Mouse (Mus musculus) neural tube, embryonic 14.5 days (tissue): ENCODE measurements around the gene Msln. TPM values are rescaled to one million over a fixed set of nuclear protein-coding genes. Genes with fewer than 3 reads are reported as not detected.
A peak's percentile ranks its signal among the peaks of the same experiment; 100 is the strongest.

Experiments used
- ATAC-seq: fragments of 200-750 bp; cut with Nextera tagmentation; 2 replicates; pipeline ENCODE4 v1.8.0; 2017; ENCODE audit warnings: low read depth, mild to moderate bottlenecking, moderate TSS enrichment, moderate library complexity
- H3K27ac ChIP-seq: fragments of 300-500 bp; sonication (generic); 2 replicates; pipeline ENCODE4 v1.5.1; 2014; ENCODE audit warnings: low read depth, mild to moderate bottlenecking, control low read depth, low read length, moderate library complexity, mixed read lengths
- H3K27me3 ChIP-seq: fragments of 300-500 bp; sonication (generic); 2 replicates; pipeline ENCODE4 v1.6.1; 2014; ENCODE audit warnings: low read length; ENCODE audit not compliant: control insufficient read depth, insufficient read depth
- H3K36me3 ChIP-seq: fragments of 300-500 bp; sonication (generic); 2 replicates; pipeline ENCODE4 v1.6.1; 2014; ENCODE audit warnings: low read length, mixed read lengths; ENCODE audit not compliant: control insufficient read depth, insufficient read depth
- H3K4me1 ChIP-seq: fragments of 300-500 bp; sonication (generic); 2 replicates; pipeline ENCODE4 v1.6.1; 2014; ENCODE audit warnings: low read length; ENCODE audit not compliant: control insufficient read depth, insufficient read depth
- H3K4me2 ChIP-seq: fragments of 300-500 bp; sonication (generic); 2 replicates; pipeline ENCODE4 v1.6.1; 2014; ENCODE audit warnings: mild to moderate bottlenecking, low read depth, low read length, control low read depth
- H3K4me3 ChIP-seq: fragments of 300-500 bp; sonication (generic); 2 replicates; pipeline ENCODE4 v1.5.1; 2014; ENCODE audit warnings: low read depth, low read length, control low read depth, mixed read lengths
- H3K9ac ChIP-seq: fragments of 300-500 bp; sonication (generic); replicated peaks from 2 replicates; pipeline ENCODE4 v1.6.1; 2014; ENCODE audit warnings: low read depth, mild to moderate bottlenecking, control low read depth, low read length, mixed read lengths
- H3K9me3 ChIP-seq: fragments of 300-500 bp; sonication (generic); 2 replicates; pipeline ENCODE4 v1.6.1; 2016; ENCODE audit warnings: low read length; ENCODE audit not compliant: control insufficient read depth
- WGBS: fragments of 180-500 bp; shearing (Covaris S2); extraction: QIAGEN DNeasy Blood & Tissue Kit; methylation state at CpG from one replicate; pipeline ENCODE4 v1.1.7; 2014; 5-methylcytosine and 5-hydroxymethylcytosine counted together
- polyA plus RNA-seq: library from polyadenylated mRNA; unstranded; fragments of >200 nt; fragmentation: Nextera tagmentation; extraction: Ambion mirVana; gene quantifications from 2 replicates; pipeline ENCODE4 v1.2.1, GENCODE M21; 2014

Gene Msln
- polyA plus RNA-seq, 1 experiment from 2014 or later, result not detected

- no peaks in the 10 kb centered on the region for H3K27me3 ChIP-seq
- H3K4me1 ChIP-seq, result peaks cover 14% of the 10 kb centered on the region
- H3K9me3 ChIP-seq, result no peaks in the 10 kb centered on the region
- peaks cover 20% of the 10 kb centered on the region for H3K36me3 ChIP-seq
- no peak overlapping the region for H3K4me3 ChIP-seq
- no peak overlapping the region for H3K27ac ChIP-seq
- WGBS, result 86% methylated on average over 6 of the region's 6 CpGs
- ATAC-seq, result no peak
- H3K9ac ChIP-seq, result no peak overlapping the region
- H3K4me2 ChIP-seq, result no peak overlapping the region
Observed at GRCm38 (mm10) chr17:25781339-25781738, 27.2 kb upstream of the Msln start.

DNA sequence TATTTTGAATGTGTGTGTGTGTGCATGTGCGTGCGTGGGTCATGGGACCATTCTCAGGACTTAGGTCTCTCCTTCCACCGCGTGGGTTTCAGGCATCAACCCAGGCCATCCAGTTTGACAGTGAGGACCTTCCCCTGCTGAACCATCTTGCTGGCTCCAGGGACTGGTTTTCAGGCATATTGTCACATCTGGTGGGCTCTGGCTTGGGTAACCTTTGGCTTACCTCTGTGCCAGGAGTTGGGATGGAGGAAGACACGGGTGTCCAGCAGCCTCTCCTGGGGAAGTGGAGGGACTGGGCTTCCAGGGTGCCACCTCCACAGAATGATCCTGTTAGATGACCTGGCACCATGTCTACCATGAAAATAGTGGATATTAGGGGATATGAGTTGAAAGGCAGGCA, 23.8 kb upstream of the Msln start:
- ATAC-seq, result no peak
- no peaks in the 10 kb centered on the region for H3K27me3 ChIP-seq
- no peak overlapping the region for H3K27ac ChIP-seq
- H3K36me3 ChIP-seq, result peaks cover 18% of the 10 kb centered on the region
- WGBS, result 95% methylated on average over 5 of the region's 5 CpGs
- no peaks in the 10 kb centered on the region for H3K9me3 ChIP-seq
- no peak overlapping the region for H3K4me3 ChIP-seq
- H3K4me1 ChIP-seq, result peaks cover 5% of the 10 kb centered on the region; the same call in 1 of the 2 replicates
- H3K4me2 ChIP-seq, result no peak overlapping the region
- no peak overlapping the region for H3K9ac ChIP-seq

GRCm38 (mm10) chr17:25775318-25776062, 21.3 kb upstream of the Msln start:
- Histone ChIP-seq H3K27ac (no peak overlapping the region), H3K9ac (no peak overlapping the region), H3K4me2 (no peak overlapping the region), H3K27me3 (no peaks in the 10 kb centered on the region), H3K36me3 (no peaks in the 10 kb centered on the region; the same call in 1 of the 2 replicates), H3K4me1 (peaks cover 5% of the 10 kb centered on the region; the same call in 1 of the 2 replicates), H3K9me3 (no peaks in the 10 kb centered on the region), H3K4me3 (no peak overlapping the region)
- no peak for ATAC-seq
- 85% methylated on average over 10 of the region's 10 CpGs for WGBS

GRCm38 (mm10) chr17:25773549-25774120, 19.5 kb upstream of the Msln start, which contains the start of gene Narfl:
Gene Narfl, plus strand, starts transcription at chr17:25773776.
- Histone ChIP-seq H3K36me3 (no peaks in the 10 kb centered on the region), H3K4me2 (peak within 1 kb of the TSS; percentile 54), H3K4me1 (peaks cover 5% of the 10 kb centered on the region; the same call in 1 of the 2 replicates), H3K9ac (peak within 1 kb of the TSS; percentile 77), H3K9me3 (no peaks in the 10 kb centered on the region), H3K27ac (no peak within 1 kb of the TSS), H3K27me3 (no peaks in the 10 kb centered on the region), H3K4me3 (peak within 1 kb of the TSS; percentile 61)
- peak; percentile 86 for ATAC-seq
- WGBS, result under 1% methylated on average over 37 of the region's 37 CpGs

DNA sequence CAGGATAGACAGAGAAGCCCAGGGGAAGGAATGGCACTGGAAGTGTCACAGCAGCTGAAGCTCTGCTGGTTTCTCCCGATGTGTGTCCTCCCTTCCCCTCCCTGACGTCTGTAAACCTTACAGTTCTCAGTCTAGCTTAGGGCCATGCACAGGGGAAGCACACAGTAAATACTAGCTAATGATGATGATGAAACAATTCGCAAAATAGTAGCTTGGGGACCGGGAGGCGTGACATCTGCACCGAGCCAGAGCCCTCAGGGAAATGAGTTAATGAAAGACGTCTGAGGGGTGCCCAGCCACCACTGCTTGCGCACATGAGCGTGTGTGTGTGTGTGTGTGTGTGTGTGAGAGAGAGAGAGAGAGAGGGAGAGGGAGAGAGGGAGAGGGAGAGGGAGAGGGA, 15.2 kb upstream of the Msln start:
- no peak overlapping the region for H3K27ac ChIP-seq
- H3K36me3 ChIP-seq, result no peaks in the 10 kb centered on the region
- H3K9ac ChIP-seq, result no peak overlapping the region
- WGBS, result 52% methylated on average over 9 of the region's 9 CpGs
- no peaks in the 10 kb centered on the region for H3K9me3 ChIP-seq
- ATAC-seq, result no peak
- no peak overlapping the region for H3K4me3 ChIP-seq
- H3K4me2 ChIP-seq, result no peak overlapping the region
- peaks cover 3% of the 10 kb centered on the region; the same call in 1 of the 2 replicates for H3K4me1 ChIP-seq
- no peaks in the 10 kb centered on the region for H3K27me3 ChIP-seq

GRCm38 (mm10) chr17:25765886-25766285, 11.7 kb upstream of the Msln start:
- 22% methylated on average over 5 of the region's 5 CpGs for WGBS
- Histone ChIP-seq H3K9ac (no peak overlapping the region), H3K4me1 (no peaks in the 10 kb centered on the region), H3K27ac (no peak overlapping the region), H3K36me3 (no peaks in the 10 kb centered on the region), H3K27me3 (no peaks in the 10 kb centered on the region), H3K9me3 (no peaks in the 10 kb centered on the region), H3K4me2 (no peak overlapping the region), H3K4me3 (no peak overlapping the region)
- no peak for ATAC-seq

GRCm38 (mm10) chr17:25762591-25762990, 8.4 kb upstream of the Msln start:
- Histone ChIP-seq H3K27ac (no peak overlapping the region), H3K27me3 (no peaks in the 10 kb centered on the region), H3K4me3 (no peak overlapping the region), H3K4me2 (no peak overlapping the region), H3K9ac (no peak overlapping the region), H3K9me3 (no peaks in the 10 kb centered on the region), H3K4me1 (no peaks in the 10 kb centered on the region), H3K36me3 (no peaks in the 10 kb centered on the region)
- 33% methylated on average over 3 of the region's 3 CpGs for whole genome bisulfite sequencing
- no peak for ATAC-seq

DNA sequence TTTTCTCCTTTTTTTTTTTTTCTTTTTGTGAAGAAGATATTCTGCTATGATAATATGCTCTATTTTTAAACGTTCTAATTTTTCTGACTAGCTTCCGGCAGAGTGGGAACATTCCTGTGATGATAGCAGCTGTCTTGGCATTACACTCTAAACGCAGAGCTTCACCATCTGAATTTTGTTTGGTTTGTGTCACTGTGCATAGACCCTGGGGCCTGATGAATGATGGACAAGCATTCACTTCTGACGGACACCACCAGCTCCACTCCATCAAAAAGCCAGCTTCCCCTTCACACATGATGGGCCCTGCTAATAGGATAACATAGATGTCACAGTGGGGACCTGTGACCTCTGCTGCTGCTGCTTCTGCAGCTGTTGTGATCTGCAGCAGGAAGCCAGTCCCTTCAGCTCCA, 7.4 kb upstream of the Msln start:
- H3K36me3 ChIP-seq, result no peaks in the 10 kb centered on the region
- H3K4me1 ChIP-seq, result no peaks in the 10 kb centered on the region
- no peak overlapping the region for H3K4me3 ChIP-seq
- ATAC-seq, result no peak
- no peak overlapping the region for H3K27ac ChIP-seq
- WGBS, result 63% methylated on average over 4 of the region's 4 CpGs
- H3K27me3 ChIP-seq, result no peaks in the 10 kb centered on the region
- H3K9ac ChIP-seq, result no peak overlapping the region
- H3K4me2 ChIP-seq, result no peak overlapping the region
- no peaks in the 10 kb centered on the region for H3K9me3 ChIP-seq

GRCm38 (mm10) chr17:25760148-25760547, 6.0 kb upstream of the Msln start:
- Histone ChIP-seq H3K9ac (no peak overlapping the region), H3K27ac (no peak overlapping the region), H3K4me3 (no peak overlapping the region), H3K9me3 (no peaks in the 10 kb centered on the region), H3K4me2 (no peak overlapping the region), H3K27me3 (no peaks in the 10 kb centered on the region), H3K36me3 (no peaks in the 10 kb centered on the region), H3K4me1 (no peaks in the 10 kb centered on the region)
- no peak for ATAC-seq
- 75% methylated on average over 8 of the region's 8 CpGs for WGBS
